In genomic region chr12:118438882-118439281, GRCm38 (mm10) we compare ENCODE assay signal across 21 mouse cellular contexts.
DNase-seq lines count a peak whose midpoint lies in the region; ATAC-seq and TF ChIP-seq lines count a peak whose summit lies in the region.
"Had no signal": no experiment of that assay in that cellular context is flagged by ENCODE, and none has a peak within 500 bp of the region (broad histone marks: within the 10 kb centered on the region; RNA-seq: fewer than 3 reads in every experiment).

No protein-coding gene starts in this region.

- DNase-seq in liver, embryonic 11.5 days (ENCODE audit: low spot score) = no peak
- no peak for DNase-seq in liver, postnatal 0 days
- DNase-seq in G1E (ENCODE audit: low spot score) (no peak), MEL (ENCODE audit: low read depth, low spot score) (no peak)
- DNase-seq in left cerebral cortex, adult 2 months (ENCODE audit: extremely low spot score in 1 of 2, low spot score in 2 of 2) = no peak
- DNase-seq in hindbrain, postnatal 0 days (ENCODE audit: low spot score) = no peak
- DNase-seq in kidney, postnatal 4 days = no peak
- DNase-seq: adrenal gland, adult 2 months; adrenal gland, postnatal 10 days; adrenal gland, postnatal 25 days; cerebellum, adult 11 months; cerebellum, adult 18-20 months; cerebellum, adult 9-10 months; cerebellum, postnatal 10 days; cerebellum, postnatal 25 days; forebrain, postnatal 0 days had no signal

- H3K27ac ChIP-seq in liver, embryonic 11.5 days (ENCODE audit: low read depth, low read length) = no peak overlapping the region
- H3K27ac ChIP-seq in liver, postnatal 0 days (ENCODE audit: low read depth) = no peak overlapping the region
- no peak overlapping the region for H3K27ac ChIP-seq in MEL (ENCODE audit: control insufficient read depth, low read depth, low read length)
- H3K27ac ChIP-seq in left cerebral cortex, adult 2 months = no peak overlapping the region
- H3K27ac ChIP-seq in hindbrain, postnatal 0 days = no peak overlapping the region
- H3K27ac ChIP-seq: embryonic facial prominence, embryonic 10.5 days; embryonic facial prominence, embryonic 12.5 days; forebrain, embryonic 13.5 days; forebrain, embryonic 15.5 days had no signal

- peak; percentile 49 for ATAC-seq in liver, embryonic 11.5 days (replicated peaks; ENCODE audit: low FRiP score)
- no peak for ATAC-seq in liver, postnatal 0 days
- ATAC-seq in G1E (ENCODE audit: extremely low read depth, insufficient number of reproducible peaks, low FRiP score, poor library complexity, severe bottlenecking) = peak; percentile 62
- peak; percentile 80 for ATAC-seq in megakaryocyte progenitor cell, adult 5-6 weeks (replicated peaks; ENCODE audit: poor library complexity)
- no peak for ATAC-seq in hindbrain, postnatal 0 days
- ATAC-seq: forebrain, embryonic 13.5 days; forebrain, embryonic 15.5 days; forebrain, postnatal 0 days had no signal

- TF ChIP-seq POLR2A in MEL (IDR thresholded peaks at IDR 0.05; ENCODE audit: control insufficient read depth in 1 of 2, insufficient read depth in 1 of 2, low read depth in 1 of 2, low read length in 2 of 2, poor library complexity in 1 of 2) = no peak

- no peaks in the 10 kb centered on the region for H3K9me3 ChIP-seq in liver, embryonic 11.5 days (ENCODE audit: control insufficient read depth, low read length)
- H3K9me3 ChIP-seq in liver, postnatal 0 days (ENCODE audit: low read length) = no peaks in the 10 kb centered on the region
- no peaks in the 10 kb centered on the region for H3K9me3 ChIP-seq in G1E (replicated peaks)
- no peaks in the 10 kb centered on the region for H3K9me3 ChIP-seq in MEL (replicated peaks; ENCODE audit: insufficient read depth, low read length)
- no peaks in the 10 kb centered on the region for H3K9me3 ChIP-seq in hindbrain, postnatal 0 days (ENCODE audit: low read length)
- H3K9me3 ChIP-seq: embryonic facial prominence, embryonic 10.5 days; embryonic facial prominence, embryonic 12.5 days; forebrain, embryonic 13.5 days; forebrain, embryonic 15.5 days had no signal

- no peaks in the 10 kb centered on the region for H3K4me1 ChIP-seq in liver, embryonic 11.5 days (replicated peaks; ENCODE audit: control insufficient read depth, insufficient read depth, low read length)
- H3K4me1 ChIP-seq in liver, postnatal 0 days (ENCODE audit: insufficient read depth) = no peaks in the 10 kb centered on the region
- H3K4me1 ChIP-seq in G1E (ENCODE audit: insufficient read depth, low read depth, low read length) = peaks cover 2% of the 10 kb centered on the region; the same call in 1 of the 2 replicates
- no peaks in the 10 kb centered on the region for H3K4me1 ChIP-seq in MEL (ENCODE audit: control insufficient read depth in 1 of 2, insufficient read depth in 2 of 2, low read length in 2 of 2)
- no peaks in the 10 kb centered on the region for H3K4me1 ChIP-seq in hindbrain, postnatal 0 days (ENCODE audit: insufficient read depth, low read length)
- H3K4me1 ChIP-seq: embryonic facial prominence, embryonic 10.5 days; embryonic facial prominence, embryonic 12.5 days; forebrain, embryonic 13.5 days; forebrain, embryonic 15.5 days had no signal

- H3K79me2 ChIP-seq in MEL (ENCODE audit: control insufficient read depth, insufficient read depth, low read length, poor library complexity) = no peaks in the 10 kb centered on the region

- no peaks in the 10 kb centered on the region for H3K36me3 ChIP-seq in liver, embryonic 11.5 days (ENCODE audit: control insufficient read depth, insufficient read depth, low read length)
- H3K36me3 ChIP-seq in liver, postnatal 0 days (replicated peaks; ENCODE audit: insufficient read depth, low read length) = no peaks in the 10 kb centered on the region
- H3K36me3 ChIP-seq in G1E (replicated peaks) (no peaks in the 10 kb centered on the region), MEL (ENCODE audit: control insufficient read depth in 1 of 2, insufficient read depth in 2 of 2, low read length in 2 of 2) (no peaks in the 10 kb centered on the region)
- H3K36me3 ChIP-seq in hindbrain, postnatal 0 days (ENCODE audit: insufficient read depth, low read length) = no peaks in the 10 kb centered on the region
- H3K36me3 ChIP-seq: embryonic facial prominence, embryonic 10.5 days; embryonic facial prominence, embryonic 12.5 days; forebrain, embryonic 15.5 days had no signal

- 42% methylated on average over 5 of the region's 5 CpGs for WGBS in liver, embryonic 11.5 days
- 58% methylated on average over 5 of the region's 5 CpGs for WGBS in liver, postnatal 0 days (ENCODE audit: insufficient replicate concordance)
- WGBS in hindbrain, postnatal 0 days = 88% methylated on average over 5 of the region's 5 CpGs

- H3K4me3 ChIP-seq in liver, embryonic 11.5 days (ENCODE audit: low read depth, low read length) = no peak overlapping the region
- H3K4me3 ChIP-seq in liver, postnatal 0 days (ENCODE audit: low read depth, low read length) = no peak overlapping the region
- H3K4me3 ChIP-seq in G1E (ENCODE audit: low read depth, low read length) = no peak overlapping the region
- H3K4me3 ChIP-seq in MEL (ENCODE audit: control insufficient read depth in 1 of 2, insufficient read depth in 1 of 2, low read depth in 2 of 2, low read length in 2 of 2) = no peak overlapping the region
- H3K4me3 ChIP-seq in left cerebral cortex, adult 2 months = no peak overlapping the region
- H3K4me3 ChIP-seq in hindbrain, postnatal 0 days (ENCODE audit: low read length) = no peak overlapping the region
- H3K4me3 ChIP-seq: embryonic facial prominence, embryonic 10.5 days; embryonic facial prominence, embryonic 12.5 days; forebrain, embryonic 13.5 days; forebrain, embryonic 15.5 days had no signal

- no peak for TF ChIP-seq CTCF in liver, postnatal 0 days (IDR thresholded peaks at IDR 0.05; ENCODE audit: low read depth)
- TF ChIP-seq CTCF in G1E (IDR thresholded peaks at IDR 0.05; ENCODE audit: low read depth, low read length) (no peak), MEL (IDR thresholded peaks at IDR 0.05 in 2 of 3, conservative IDR thresholded peaks at IDR 0.05 in 1 of 3; ENCODE audit: control insufficient read depth in 1 of 3, insufficient read depth in 1 of 3, low read depth in 2 of 3, low read length in 3 of 3, poor library complexity in 1 of 3, severe bottlenecking in 1 of 3) (no peak)
- no peak for TF ChIP-seq CTCF in left cerebral cortex, adult 2 months (IDR thresholded peaks at IDR 0.05)
- TF ChIP-seq CTCF in hindbrain, postnatal 0 days (IDR thresholded peaks at IDR 0.05; ENCODE audit: low read depth) = no peak

- no peak for TF ChIP-seq EP300 in liver, postnatal 0 days (IDR thresholded peaks at IDR 0.05; ENCODE audit: low read depth)
- no peak for TF ChIP-seq EP300 in MEL (IDR thresholded peaks at IDR 0.05; ENCODE audit: low read depth in 1 of 2, low read length in 2 of 2)

- no peak overlapping the region for H3K4me2 ChIP-seq in liver, embryonic 11.5 days
- H3K4me2 ChIP-seq in liver, postnatal 0 days (ENCODE audit: low read depth, low read length) = no peak overlapping the region
- H3K4me2 ChIP-seq in hindbrain, postnatal 0 days (ENCODE audit: low read depth, low read length) = no peak overlapping the region
- H3K4me2 ChIP-seq: embryonic facial prominence, embryonic 12.5 days; forebrain, embryonic 13.5 days; forebrain, embryonic 15.5 days had no signal

- H3K9ac ChIP-seq in liver, embryonic 11.5 days (ENCODE audit: low read depth, low read length) = no peak overlapping the region
- H3K9ac ChIP-seq in liver, postnatal 0 days (replicated peaks) = no peak overlapping the region
- H3K9ac ChIP-seq in MEL (ENCODE audit: control insufficient read depth, low read depth, low read length, poor library complexity, severe bottlenecking) = no peak overlapping the region
- no peak overlapping the region for H3K9ac ChIP-seq in hindbrain, postnatal 0 days (replicated peaks; ENCODE audit: low read length)
- H3K9ac ChIP-seq: embryonic facial prominence, embryonic 12.5 days; forebrain, embryonic 13.5 days; forebrain, embryonic 15.5 days; forebrain, postnatal 0 days had no signal

- H3K27me3 ChIP-seq in liver, embryonic 11.5 days (replicated peaks; ENCODE audit: control insufficient read depth, insufficient read depth, low read length) = no peaks in the 10 kb centered on the region
- no peaks in the 10 kb centered on the region for H3K27me3 ChIP-seq in liver, postnatal 0 days (ENCODE audit: insufficient read depth, low read length)
- H3K27me3 ChIP-seq in G1E (ENCODE audit: insufficient read depth, low read length) = peaks cover 3% of the 10 kb centered on the region
- no peaks in the 10 kb centered on the region for H3K27me3 ChIP-seq in MEL (ENCODE audit: control insufficient read depth in 1 of 2, insufficient read depth in 2 of 2, low read length in 2 of 2)
- no peaks in the 10 kb centered on the region for H3K27me3 ChIP-seq in hindbrain, postnatal 0 days (ENCODE audit: insufficient read depth, low read length)
- H3K27me3 ChIP-seq: embryonic facial prominence, embryonic 12.5 days; forebrain, embryonic 13.5 days; forebrain, embryonic 15.5 days had no signal

- intact Hi-C loops in left cerebral cortex, adult 2 months (cut with DNase I) = no loop called here

- no peak for TF ChIP-seq RAD21 in MEL (IDR thresholded peaks at IDR 0.05; ENCODE audit: low read depth, low read length)

TF ChIP-seq in MEL, 35 proteins besides CTCF, POLR2A, EP300 and RAD21:
- no peak for TF ChIP-seq E2F4 (IDR thresholded peaks at IDR 0.05; ENCODE audit: borderline replicate concordance, low read depth, low read length)
- 0 out of 2 replicates have a peak, but pooled peaks have one; percentile 24 for TF ChIP-seq ETS1 (IDR thresholded peaks at IDR 0.05; ENCODE audit: low read depth, low read length)

Comparison
In these comparisons a context has a peak if more than half of its experiments do, and no peak if none do; other contexts are left out.
1. ATAC-seq: peak in liver, embryonic 11.5 days (single experiment), G1E (single experiment) and megakaryocyte progenitor cell, adult 5-6 weeks (single experiment); none in liver, postnatal 0 days (single experiment) and hindbrain, postnatal 0 days (single experiment).